Mouse (Mus musculus): ENCODE measurements around the gene Ccn2.
"Not testable (repeated sequence)": the region's sequence is repeated elsewhere in the genome, so short reads cannot be mapped to it uniquely, and the experiment has no call there.

The Ccn2 gene

GRCm38 (mm10) chr10:24603727-24604126 is 8.5 kb downstream of the Ccn2 start:
- DNase-seq: no peak

DNA sequence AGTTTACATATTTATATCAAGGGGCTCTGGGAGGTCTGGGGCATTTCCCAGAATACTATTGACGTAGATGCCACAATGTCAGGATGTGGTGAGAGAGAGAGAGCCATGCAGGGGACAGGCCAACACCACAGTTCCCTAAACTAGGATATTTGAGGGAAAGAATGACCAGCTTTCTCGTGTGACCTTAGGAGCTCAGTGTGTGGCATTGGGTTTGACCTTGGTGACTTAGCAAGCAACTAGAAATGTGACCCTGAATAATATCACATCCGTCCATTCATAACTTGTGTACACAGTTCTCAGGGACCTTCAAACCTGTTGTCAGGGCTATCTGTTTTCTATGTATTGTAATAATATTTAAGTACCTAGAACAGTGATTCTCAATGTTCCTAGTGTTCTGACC is 13.9 kb downstream of the Ccn2 start:
- DNase-seq: no peak

DNA sequence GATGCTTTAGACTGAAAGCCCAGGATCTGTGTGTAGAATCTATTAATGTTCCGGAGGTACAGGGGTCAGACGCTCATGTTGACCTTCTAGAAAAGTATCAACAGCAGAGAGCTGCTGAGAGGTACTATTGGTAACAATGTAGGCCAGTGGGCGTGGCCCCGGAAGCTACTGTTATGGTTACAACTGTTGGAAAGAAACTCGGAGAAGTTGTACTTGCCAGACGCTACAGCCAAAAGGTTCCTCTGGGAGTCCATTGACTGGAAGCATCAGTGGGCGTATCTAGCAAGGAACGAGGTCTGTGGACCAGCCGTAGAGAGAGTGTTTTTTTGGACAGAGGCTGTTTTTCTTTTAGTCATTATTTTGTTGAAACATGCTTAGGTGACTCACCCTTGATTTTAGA is 14.5 kb downstream of the Ccn2 start:
- no peak for DNase-seq

DNA sequence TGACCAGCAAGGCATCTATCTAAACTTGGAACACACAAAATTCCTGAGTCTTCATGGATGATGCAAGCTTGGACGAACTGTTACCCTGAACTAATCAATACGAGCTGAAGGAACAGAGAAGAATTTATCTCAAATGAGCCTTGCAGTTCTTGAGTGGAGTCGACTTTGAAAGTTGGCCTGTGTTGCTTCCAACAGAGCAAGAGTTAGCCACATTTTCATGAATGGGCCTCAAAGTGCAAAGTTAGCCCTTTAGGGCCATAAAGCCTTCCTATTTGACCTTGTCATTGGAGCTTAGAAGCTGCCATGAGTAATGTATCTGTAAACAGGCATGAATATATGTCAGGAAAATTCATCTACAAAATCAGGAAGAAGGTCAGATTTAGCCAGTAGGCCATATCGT is 19.5 kb downstream of the Ccn2 start:
- no peak for DNase-seq

- no peak for DNase-seq
Observed at GRCm38 (mm10) chr10:24615799-24616198, 20.6 kb downstream of the Ccn2 start.

DNA sequence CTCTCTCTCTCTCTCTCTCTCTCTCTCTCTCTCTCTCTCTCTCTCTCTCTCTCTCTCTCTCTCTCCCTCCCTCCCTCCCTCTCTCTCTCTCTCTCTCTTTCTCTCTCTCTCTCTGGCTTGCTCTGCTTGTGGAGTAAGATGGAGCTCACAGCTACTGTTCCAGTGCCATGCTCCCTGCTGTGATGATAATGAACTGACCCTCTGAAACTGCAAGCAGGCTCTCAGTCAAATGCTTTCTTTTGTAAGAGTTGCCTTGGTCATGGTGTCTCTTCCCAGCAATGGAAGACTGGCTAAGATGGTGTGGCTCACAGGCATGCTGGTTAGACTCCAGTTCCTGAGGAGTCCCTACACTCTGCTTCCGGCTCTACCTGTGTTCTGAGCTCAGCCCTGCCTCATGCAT is 21.3 kb downstream of the Ccn2 start:
- not testable (repeated sequence) for DNase-seq

- DNase-seq: peak; percentile 63
Observed at GRCm38 (mm10) chr10:24621572-24621971, 26.3 kb downstream of the Ccn2 start.

GRCm38 (mm10) chr10:24622586-24622985 is 27.3 kb downstream of the Ccn2 start:
- peak; percentile 75 for DNase-seq

GRCm38 (mm10) chr10:24625060-24625701 is 29.9 kb downstream of the Ccn2 start:
- peak; percentile 90 for DNase-seq

- no peak for DNase-seq
Observed at GRCm38 (mm10) chr10:24627262-24627661, 32.0 kb downstream of the Ccn2 start.

DNA sequence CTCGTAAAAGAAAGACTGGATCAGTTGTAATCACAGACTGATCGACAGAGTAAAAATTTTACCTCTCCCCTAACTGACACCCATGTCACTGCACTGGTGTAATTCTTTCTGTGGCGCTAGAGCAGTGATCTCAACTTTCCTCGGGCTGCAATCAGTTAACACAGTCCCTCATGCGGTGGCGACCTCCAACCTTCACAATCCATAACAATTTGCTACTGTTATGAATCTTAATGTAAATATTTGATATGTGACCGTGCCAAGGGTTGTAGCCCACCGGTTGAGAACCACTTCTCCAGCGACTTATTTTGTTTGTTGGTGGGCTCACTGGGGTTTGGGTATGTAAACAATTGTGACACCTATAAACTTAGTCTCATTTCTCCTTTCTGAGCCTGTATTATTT is 33.2 kb downstream of the Ccn2 start:
- no peak for DNase-seq

GRCm38 (mm10) chr10:24629086-24629720 is 34.0 kb downstream of the Ccn2 start:
- no peak for DNase-seq

DNA sequence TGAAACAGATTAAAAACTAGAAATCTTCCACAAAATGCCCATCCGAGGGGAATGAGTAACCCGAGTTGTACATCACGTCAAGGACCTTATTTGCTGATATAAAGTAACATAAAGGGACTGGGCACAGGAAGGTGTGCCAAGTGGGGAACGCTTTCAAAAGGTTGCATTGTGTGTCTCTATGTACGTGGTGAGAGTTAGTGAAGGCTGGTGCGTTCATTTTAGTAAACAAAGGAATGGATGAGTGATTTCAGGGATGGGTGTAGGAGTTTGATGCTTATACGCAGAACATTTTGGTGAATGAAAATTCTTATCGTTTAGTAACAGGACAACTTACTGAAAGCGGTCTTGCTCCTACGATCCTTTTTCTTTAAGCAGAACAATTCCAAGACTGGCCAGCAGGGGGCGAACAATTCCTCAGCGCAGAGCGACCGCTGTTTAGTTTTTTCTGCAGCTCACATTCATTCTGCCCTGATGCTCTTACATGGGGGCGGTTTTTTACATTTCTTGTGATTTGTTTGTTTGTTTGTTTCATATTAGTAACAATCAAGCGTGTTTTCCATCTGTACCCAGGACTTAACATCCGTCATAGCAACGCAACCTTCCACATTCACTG is 35.3 kb downstream of the Ccn2 start:
- peak; percentile 83 for DNase-seq

GRCm38 (mm10) chr10:24631122-24631521 is 35.9 kb downstream of the Ccn2 start:
- no peak for DNase-seq

DNA sequence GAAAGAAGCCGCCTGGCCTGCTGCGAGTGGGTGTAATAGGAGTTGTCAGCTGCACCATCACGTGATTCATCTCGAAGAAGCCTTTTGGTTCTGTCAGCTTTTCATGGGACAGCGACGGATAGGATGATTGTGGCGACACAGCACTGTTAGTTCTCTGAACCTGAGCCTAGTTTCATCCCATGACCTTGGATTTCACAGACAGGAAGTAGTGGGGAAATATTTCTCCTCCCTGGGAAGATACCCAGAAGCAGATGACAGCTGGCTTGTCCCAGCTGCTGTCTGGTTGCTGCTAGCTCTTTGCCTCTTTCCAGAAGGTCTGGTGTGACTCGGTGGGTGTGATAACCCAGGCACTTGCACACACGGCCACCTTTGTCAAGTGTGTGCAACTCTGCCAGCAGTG is 39.0 kb downstream of the Ccn2 start:
- no peak for DNase-seq

DNA sequence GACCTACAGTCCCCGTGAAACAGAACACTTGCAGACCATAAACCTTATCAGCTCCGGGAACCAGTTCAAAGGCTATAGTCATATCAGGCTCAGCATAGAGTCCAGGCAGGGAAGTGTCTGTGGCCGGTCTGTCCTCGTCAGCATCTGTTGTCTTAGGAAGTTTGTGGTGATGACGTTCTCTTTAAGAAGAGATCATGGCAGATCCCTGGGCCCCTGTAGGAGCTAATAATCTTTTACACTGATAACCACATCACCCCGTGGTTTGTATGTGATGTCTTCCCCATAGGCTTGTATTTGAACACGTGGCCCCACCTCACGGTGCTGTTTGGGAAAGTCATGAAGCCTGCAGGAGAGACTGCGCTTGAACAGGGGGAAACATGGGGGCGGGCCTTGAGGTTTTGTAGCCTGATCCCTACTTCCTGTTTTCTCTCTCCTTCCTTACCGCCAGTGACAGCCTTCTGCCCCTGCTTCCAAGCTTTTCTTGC is 40.1 kb downstream of the Ccn2 start:
- no peak for DNase-seq

DNA sequence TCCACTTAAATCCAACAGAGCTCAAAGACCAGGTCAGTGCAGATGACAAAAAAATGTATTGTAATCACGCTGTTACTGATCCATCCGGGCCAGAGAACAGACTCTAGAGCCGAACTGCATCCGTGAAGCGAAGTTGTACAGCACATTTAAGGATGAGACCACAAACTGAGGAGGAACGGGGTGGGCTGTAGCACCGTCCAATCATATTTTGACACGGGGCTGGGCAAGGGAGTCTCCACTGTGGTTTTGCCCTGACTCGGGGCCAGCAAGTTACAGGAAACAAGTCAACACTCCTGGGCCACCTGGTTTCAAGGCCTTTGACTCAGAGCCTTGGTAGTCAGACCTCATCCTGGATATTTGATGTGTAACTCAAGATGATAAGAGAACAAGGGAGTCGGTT is 40.6 kb downstream of the Ccn2 start:
- DNase-seq: no peak

GRCm38 (mm10) chr10:24636986-24637385 is 41.7 kb downstream of the Ccn2 start:
- no peak for DNase-seq

- no peak for DNase-seq
Observed at GRCm38 (mm10) chr10:24638306-24639070, 43.2 kb downstream of the Ccn2 start.

DNA sequence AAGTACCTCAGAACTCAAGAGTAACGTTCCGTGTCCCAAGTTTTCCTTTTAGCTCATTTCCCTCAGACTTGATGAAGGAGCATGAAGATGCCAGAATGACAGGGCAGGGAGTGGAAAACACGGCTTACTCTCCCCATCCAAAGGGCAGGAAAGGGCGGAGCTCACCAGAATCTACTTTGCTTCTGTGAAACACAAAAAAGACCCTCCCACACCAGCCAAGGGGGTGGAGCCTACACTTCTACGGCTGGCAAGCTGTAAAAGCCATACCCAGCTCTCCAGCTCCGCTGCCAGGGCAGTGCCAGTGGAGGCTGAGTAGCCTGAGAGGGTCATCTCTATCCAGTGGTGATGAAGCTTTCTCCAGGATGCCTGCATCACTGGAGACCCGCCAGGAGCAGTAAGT is 44.4 kb downstream of the Ccn2 start:
- DNase-seq: no peak

DNA sequence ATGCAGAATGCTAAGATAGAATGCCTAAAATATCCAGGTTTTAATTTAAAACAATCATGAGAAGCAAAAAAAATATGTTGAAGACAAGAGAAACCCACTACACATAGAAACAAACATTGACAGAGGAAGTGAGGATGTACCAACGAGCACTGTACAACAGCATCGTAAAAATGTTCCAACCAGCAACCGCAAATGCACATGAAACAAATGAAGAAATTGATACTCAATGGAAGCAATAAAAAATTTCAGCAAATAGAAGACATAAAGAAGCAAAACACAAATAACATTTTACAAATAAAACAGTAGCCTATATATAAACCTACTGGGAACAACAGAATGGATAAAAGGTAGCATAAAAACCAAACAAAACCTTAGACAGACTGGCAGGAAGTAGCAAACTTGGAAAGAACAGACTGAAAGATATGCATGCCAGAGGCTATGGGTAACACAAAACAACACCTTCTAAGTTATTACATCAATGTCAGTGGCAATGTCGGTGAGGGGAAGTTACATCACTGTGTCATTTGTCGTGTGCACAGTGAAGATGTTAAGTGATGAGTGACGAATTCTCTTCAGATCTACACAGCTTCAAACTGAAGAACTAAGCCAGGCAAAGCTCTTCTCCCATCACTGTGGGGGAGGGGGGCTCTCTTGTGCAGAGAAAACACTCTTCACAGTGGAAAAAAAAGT is 45.1 kb downstream of the Ccn2 start:
- DNase-seq: no peak

DNA sequence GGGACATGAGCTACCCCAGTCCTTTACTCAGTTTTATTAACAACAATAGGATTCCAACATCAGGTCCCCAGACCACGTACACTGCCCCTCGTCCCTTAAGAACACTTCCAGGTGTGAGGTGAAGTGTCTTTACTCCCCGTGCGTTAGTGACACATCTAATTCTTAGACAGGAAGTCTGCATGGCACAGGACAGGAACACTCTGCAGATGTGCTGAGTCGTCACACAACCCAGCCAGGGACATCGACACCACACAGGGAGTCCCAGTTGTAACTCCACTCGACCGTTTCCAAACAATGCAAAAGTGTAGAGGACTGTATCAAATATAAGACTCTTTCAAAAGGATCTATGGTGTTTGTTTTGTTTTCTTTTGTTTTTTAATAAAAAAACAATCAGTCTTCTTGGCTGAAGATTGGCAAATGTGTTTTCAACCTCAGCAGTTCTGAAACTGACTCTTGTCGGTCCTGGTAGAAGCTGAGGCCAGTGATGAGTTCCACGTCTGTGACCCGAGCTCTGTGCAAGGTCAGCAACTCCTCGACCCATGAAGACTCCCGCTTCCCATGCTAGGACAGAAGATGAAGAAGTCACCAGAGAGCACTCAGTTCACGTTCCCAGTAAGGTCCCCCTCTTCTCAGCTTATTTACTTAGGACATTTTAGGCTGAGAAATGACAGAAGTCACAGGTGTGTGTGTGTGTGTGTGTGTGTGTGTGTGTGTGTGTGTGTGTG is 46.3 kb downstream of the Ccn2 start:
- no peak for DNase-seq

Data from right cerebral cortex, postnatal 14 days (tissue).